Mouse (Mus musculus) heart, embryonic 16.5 days (tissue): ENCODE measurements around the gene Cdh4. TPM values are rescaled to one million over a fixed set of nuclear protein-coding genes. Genes with fewer than 3 reads are reported as not detected.

Source experiments
- ATAC-seq: fragments of 200-750 bp; cut with Nextera tagmentation; replicated peaks from 2 replicates; pipeline ENCODE4 v1.8.0; 2017; ENCODE audit warnings: moderate number of reproducible peaks; ENCODE audit not compliant: insufficient read depth, low FRiP score; ENCODE audit errors: extremely low read depth
- H3K27ac ChIP-seq: fragments of 300-500 bp; sonication (generic); 2 replicates; pipeline ENCODE4 v1.5.1; 2014; ENCODE audit warnings: mild to moderate bottlenecking, low read length, control low read depth, moderate library complexity
- H3K27me3 ChIP-seq: fragments of 300-500 bp; sonication (generic); 2 replicates; pipeline ENCODE4 v1.6.1; 2014; ENCODE audit warnings: low read length, mixed read lengths; ENCODE audit not compliant: control insufficient read depth, insufficient read depth
- H3K36me3 ChIP-seq: fragments of 300-500 bp; sonication (generic); 2 replicates; pipeline ENCODE4 v1.6.1; 2014; ENCODE audit not compliant: control insufficient read depth, insufficient read depth
- H3K4me1 ChIP-seq: fragments of 300-500 bp; sonication (generic); 2 replicates; pipeline ENCODE4 v1.6.1; 2014; ENCODE audit warnings: low read length, mixed read lengths; ENCODE audit not compliant: control insufficient read depth, insufficient read depth
- H3K4me2 ChIP-seq: fragments of 300-500 bp; sonication (generic); 2 replicates; pipeline ENCODE4 v1.6.1; 2014; ENCODE audit warnings: low read depth, mild to moderate bottlenecking, control low read depth, low read length
- H3K4me3 ChIP-seq: fragments of 300-500 bp; sonication (generic); 2 replicates; pipeline ENCODE4 v1.5.1; 2014; ENCODE audit warnings: mild to moderate bottlenecking, control low read depth, low read length
- H3K9ac ChIP-seq: fragments of 300-500 bp; sonication (generic); 2 replicates; pipeline ENCODE4 v1.6.1; 2014; ENCODE audit warnings: low read length, control low read depth
- H3K9me3 ChIP-seq: fragments of 300-500 bp; sonication (generic); replicated peaks from 2 replicates; pipeline ENCODE4 v1.6.1; 2016; ENCODE audit warnings: low read length; ENCODE audit not compliant: control insufficient read depth
- WGBS: fragments of 180-500 bp; shearing (Covaris S2); extraction: QIAGEN DNeasy Blood & Tissue Kit; methylation state at CpG from one replicate; pipeline ENCODE4 v1.1.7; 2014; 5-methylcytosine and 5-hydroxymethylcytosine counted together
- polyA plus RNA-seq: library from polyadenylated mRNA; unstranded; fragments of >200 nt; fragmentation: Nextera tagmentation; extraction: Ambion mirVana; gene quantifications from 2 replicates; pipeline ENCODE4 v1.2.1, GENCODE M21; 2015

Cdh4 gene
- polyA plus RNA-seq, 1 experiment from 2014 or later, result 6.5 TPM

DNA sequence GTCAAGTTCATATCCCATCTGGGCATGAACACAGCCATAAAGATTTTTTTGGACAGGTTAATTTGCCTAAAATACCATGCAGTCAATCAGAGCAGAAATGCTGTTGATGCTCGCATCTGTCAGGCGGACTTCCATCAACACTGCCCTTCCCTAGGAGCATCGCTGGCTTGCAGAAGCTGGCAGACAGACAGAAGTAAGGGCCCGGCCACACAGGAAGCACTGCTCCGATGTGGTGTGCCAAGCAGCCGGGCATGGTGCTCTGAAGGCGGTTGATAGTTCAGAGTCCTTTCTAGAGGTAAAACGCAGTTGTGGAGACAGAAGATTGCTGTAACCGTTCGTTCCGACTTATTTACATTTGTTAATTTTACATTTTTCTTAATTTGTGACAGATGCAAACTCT lies 262.8 kb downstream of the Cdh4 start:
- Histone ChIP-seq H3K4me3 (no peak overlapping the region), H3K9me3 (no peaks in the 10 kb centered on the region), H3K27me3 (no peaks in the 10 kb centered on the region), H3K4me1 (no peaks in the 10 kb centered on the region), H3K4me2 (no peak overlapping the region), H3K36me3 (no peaks in the 10 kb centered on the region), H3K9ac (no peak overlapping the region), H3K27ac (no peak overlapping the region)
- no peak for ATAC-seq
- WGBS, result 78% methylated on average over 11 of the region's 11 CpGs

DNA sequence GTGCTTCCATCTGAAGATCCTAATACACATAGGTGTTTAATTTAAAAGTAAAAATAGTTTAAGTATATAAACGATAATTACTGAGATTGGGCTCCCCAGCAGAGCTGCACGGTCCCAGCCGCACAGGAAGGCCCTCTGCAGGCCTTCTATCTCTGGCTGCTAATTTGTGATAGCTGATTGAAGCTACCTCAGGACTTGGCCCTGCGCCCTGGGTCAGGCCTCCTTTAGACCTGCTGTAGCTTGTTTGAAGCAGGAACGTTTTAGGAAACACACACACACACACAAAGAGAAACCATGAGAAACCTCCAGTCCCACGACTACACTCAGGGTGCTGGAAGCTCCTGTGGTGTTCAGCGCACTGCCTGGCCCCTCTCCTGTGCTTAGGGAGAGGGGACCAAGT lies 263.2 kb downstream of the Cdh4 start:
- 64% methylated on average over 7 of the region's 7 CpGs for WGBS
- no peak overlapping the region for H3K4me3 ChIP-seq
- no peaks in the 10 kb centered on the region for H3K4me1 ChIP-seq
- no peak for ATAC-seq
- H3K27ac ChIP-seq, result no peak overlapping the region
- no peaks in the 10 kb centered on the region for H3K36me3 ChIP-seq
- no peak overlapping the region for H3K4me2 ChIP-seq
- no peak overlapping the region for H3K9ac ChIP-seq
- H3K9me3 ChIP-seq, result no peaks in the 10 kb centered on the region
- H3K27me3 ChIP-seq, result no peaks in the 10 kb centered on the region

DNA sequence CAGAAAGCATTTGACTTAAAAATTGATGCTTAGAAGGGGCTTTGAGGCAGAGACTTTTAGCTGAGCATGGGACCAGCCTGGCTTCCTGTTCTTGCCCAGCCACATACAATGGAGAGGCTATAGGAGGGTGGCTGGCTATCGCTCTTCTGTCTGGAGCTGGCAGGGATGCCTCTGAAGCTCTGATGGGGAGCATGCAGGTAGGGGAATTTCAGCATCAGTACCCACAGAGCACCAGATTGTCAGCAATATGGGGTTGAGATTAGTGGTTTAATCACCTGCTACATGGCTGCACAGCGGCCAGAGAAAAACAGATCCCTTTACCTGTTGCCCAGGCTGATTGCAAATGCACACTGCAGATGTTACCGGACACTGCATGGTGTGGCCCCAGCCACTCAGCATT lies 264.4 kb downstream of the Cdh4 start:
- Histone ChIP-seq H3K4me3 (no peak overlapping the region), H3K4me1 (no peaks in the 10 kb centered on the region), H3K27me3 (no peaks in the 10 kb centered on the region), H3K27ac (no peak overlapping the region), H3K9me3 (no peaks in the 10 kb centered on the region), H3K9ac (no peak overlapping the region), H3K36me3 (no peaks in the 10 kb centered on the region), H3K4me2 (no peak overlapping the region)
- WGBS, result 86% methylated on average over 3 of the region's 3 CpGs
- ATAC-seq, result no peak

DNA sequence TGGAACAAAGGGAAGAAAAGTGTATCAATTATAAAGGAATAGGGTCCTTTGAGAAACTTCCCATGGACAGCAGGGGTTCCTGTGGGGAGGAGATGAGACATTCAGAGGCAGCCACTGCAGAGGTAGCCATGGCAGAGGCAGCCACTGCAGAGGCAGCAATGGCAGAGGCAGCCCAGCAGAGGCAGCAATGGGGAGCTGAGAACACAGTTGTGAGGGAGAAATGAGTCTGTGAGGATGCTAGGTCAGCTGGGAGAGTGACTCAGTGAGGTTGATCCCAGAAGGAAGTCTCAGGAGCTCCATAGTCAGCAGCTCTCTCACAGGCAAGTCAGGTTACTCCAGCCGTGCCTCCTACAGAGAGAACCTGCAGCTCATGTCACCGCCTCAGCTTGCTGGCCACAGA lies 266.9 kb downstream of the Cdh4 start:
- Histone ChIP-seq H3K27ac (no peak overlapping the region), H3K9me3 (no peaks in the 10 kb centered on the region), H3K4me3 (no peak overlapping the region), H3K9ac (no peak overlapping the region), H3K27me3 (no peaks in the 10 kb centered on the region), H3K36me3 (no peaks in the 10 kb centered on the region), H3K4me1 (no peaks in the 10 kb centered on the region), H3K4me2 (no peak overlapping the region)
- no peak for ATAC-seq
- 79% methylated on average over 2 of the region's 2 CpGs for WGBS

DNA sequence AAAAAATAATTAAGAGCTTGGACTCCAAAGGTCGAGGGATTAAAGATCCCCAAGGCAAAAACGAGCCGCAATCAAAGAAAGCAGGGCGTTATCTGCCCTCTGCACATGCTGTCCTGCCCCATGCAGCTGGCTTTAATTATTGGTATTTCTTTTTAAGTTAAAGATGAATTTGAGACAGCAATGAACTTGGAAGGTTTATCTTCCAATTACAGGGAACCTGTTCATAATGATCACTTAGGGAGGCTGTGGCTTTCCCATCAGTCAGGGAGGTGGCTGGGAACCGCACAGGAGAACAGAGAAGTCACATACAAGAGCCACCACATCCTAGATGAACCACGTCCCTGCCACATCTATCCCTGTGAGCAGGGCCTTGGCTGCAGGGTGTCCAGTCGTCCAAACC lies 270.5 kb downstream of the Cdh4 start:
- H3K27ac ChIP-seq, result no peak overlapping the region
- no peaks in the 10 kb centered on the region for H3K4me1 ChIP-seq
- 66% methylated on average over 7 of the region's 7 CpGs for WGBS
- H3K9me3 ChIP-seq, result 0 out of 2 replicates have a peak, but pooled peaks cover 6% of the 10 kb centered on the region
- H3K4me2 ChIP-seq, result no peak overlapping the region
- ATAC-seq, result no peak
- no peaks in the 10 kb centered on the region for H3K27me3 ChIP-seq
- H3K36me3 ChIP-seq, result no peaks in the 10 kb centered on the region
- H3K9ac ChIP-seq, result no peak overlapping the region
- no peak overlapping the region for H3K4me3 ChIP-seq

DNA sequence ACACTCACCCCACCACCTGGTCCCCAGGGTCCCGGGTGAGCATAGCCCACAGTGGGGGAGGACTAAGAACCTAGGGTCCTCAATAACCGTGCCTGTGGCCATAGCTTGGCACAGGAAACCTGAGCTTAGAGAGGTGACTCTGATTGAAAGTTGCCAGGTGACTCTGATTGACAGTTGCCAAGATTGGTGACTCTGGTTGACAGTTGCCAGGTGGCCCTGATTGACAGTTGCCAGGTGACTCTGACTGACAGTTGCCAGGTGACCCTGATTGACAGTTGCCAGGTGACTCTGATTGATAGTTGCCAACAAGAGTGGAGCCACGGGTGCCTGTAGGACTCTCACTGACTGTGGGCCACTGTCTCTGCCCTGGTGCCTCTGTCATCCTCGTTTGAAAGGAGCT lies 271.1 kb downstream of the Cdh4 start:
- Histone ChIP-seq H3K9ac (no peak overlapping the region), H3K4me2 (no peak overlapping the region), H3K36me3 (no peaks in the 10 kb centered on the region), H3K9me3 (0 out of 2 replicates have a peak, but pooled peaks cover 6% of the 10 kb centered on the region), H3K27ac (no peak overlapping the region), H3K27me3 (no peaks in the 10 kb centered on the region), H3K4me1 (no peaks in the 10 kb centered on the region), H3K4me3 (no peak overlapping the region)
- WGBS, result 64% methylated on average over 4 of the region's 4 CpGs
- no peak; the same call in 1 of the 2 replicates for ATAC-seq

DNA sequence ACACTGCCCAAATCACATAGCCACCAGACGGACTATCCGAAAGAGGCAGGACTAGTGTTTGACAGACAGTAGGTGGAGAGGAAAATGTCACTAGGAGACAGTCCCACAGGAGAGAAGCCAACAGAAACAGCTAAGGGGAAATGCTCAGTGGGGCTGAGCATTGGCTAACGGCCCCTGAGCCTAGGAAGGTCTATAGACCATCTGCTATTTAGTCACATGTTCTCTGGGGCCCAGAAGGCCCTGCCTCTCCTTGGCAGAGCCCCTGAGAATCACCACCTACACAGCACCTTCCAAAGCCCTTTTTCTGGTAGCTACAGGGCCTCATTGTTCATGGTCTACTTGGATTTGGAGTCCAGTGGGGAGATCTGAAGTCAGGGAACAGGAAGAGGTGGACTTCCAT lies 271.9 kb downstream of the Cdh4 start:
- 64% methylated on average over 3 of the region's 3 CpGs for WGBS
- ATAC-seq, result no peak
- Histone ChIP-seq H3K9ac (no peak overlapping the region), H3K4me1 (no peaks in the 10 kb centered on the region), H3K4me3 (no peak overlapping the region), H3K36me3 (no peaks in the 10 kb centered on the region), H3K27ac (no peak overlapping the region), H3K9me3 (0 out of 2 replicates have a peak, but pooled peaks cover 6% of the 10 kb centered on the region), H3K4me2 (no peak overlapping the region), H3K27me3 (no peaks in the 10 kb centered on the region)

DNA sequence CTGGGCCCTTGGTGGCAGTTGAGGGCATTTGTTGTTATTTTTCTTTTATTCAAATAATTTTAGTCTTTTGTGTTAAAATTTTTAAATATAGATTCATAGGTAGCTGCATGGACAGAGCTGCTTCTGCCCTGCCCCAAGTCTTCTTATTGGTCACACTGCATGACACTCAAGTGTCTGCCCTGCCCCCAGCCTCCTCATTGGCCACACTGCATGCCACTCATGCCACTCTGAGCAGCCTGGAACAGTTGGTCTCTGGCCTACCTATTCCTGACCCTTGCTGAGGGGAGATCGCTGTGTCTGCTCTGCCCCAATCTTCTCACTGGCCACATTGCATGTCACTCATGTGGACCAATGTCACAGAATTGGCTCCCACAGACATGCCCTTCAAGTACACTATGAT lies 273.1 kb downstream of the Cdh4 start:
- H3K9ac ChIP-seq, result no peak overlapping the region
- H3K4me3 ChIP-seq, result no peak overlapping the region
- H3K36me3 ChIP-seq, result no peaks in the 10 kb centered on the region
- H3K4me1 ChIP-seq, result no peaks in the 10 kb centered on the region
- 0 out of 2 replicates have a peak, but pooled peaks cover 6% of the 10 kb centered on the region for H3K9me3 ChIP-seq
- no peak overlapping the region for H3K4me2 ChIP-seq
- H3K27ac ChIP-seq, result no peak overlapping the region
- no peaks in the 10 kb centered on the region for H3K27me3 ChIP-seq
- WGBS, result 97% methylated on average over 1 of the region's 1 CpGs
- no peak for ATAC-seq

DNA sequence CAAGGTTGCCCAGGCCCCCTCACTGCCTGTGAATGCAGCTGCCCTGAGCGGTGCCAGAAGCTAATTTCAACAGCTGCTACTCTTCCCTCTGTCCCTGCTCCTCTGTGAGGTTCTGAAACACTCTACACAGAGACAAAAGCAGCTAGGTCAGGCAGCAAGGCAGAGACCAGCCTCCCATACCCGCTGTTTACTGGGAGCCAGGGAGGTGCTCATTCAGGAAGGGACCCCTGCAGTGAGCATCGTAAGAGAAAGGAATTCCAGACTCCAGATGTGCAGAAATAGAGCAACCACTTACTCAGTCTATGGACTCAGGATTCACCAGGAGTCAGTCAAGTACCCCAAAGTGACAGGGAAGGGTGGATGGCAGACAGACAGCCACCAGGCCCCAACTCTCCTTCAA lies 278.1 kb downstream of the Cdh4 start:
- Histone ChIP-seq H3K9me3 (no peaks in the 10 kb centered on the region), H3K4me1 (no peaks in the 10 kb centered on the region; the same call in 1 of the 2 replicates), H3K27ac (no peak overlapping the region), H3K27me3 (no peaks in the 10 kb centered on the region), H3K4me2 (no peak overlapping the region), H3K4me3 (no peak overlapping the region), H3K9ac (no peak overlapping the region), H3K36me3 (no peaks in the 10 kb centered on the region)
- no peak for ATAC-seq
- 52% methylated on average over 3 of the region's 3 CpGs for WGBS
